Comparison of ENCODE assay signal across 25 mouse cellular contexts in the genomic region with DNA sequence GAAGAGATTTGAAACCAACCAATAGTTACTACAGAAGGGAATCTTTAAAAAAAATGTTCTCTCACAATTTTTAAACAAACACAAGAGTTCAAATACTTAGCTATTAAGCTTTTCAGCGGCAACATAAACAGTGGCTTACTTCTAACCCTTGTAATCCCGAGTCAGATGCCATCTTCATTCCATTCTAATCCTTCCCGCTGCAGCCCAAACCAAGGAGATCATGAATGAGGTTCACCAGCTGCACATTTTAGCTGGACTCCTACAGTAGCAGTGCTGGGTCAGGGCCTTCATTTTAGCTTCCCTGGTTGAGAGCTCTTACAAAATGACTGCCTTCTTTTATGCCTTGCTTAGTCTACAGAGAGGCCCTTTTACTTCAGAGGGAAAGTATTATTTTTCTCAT.
"Had no signal": no experiment of that assay in that cellular context is flagged by ENCODE, and none has a peak within 500 bp of the region (broad histone marks: within the 10 kb centered on the region; RNA-seq: fewer than 3 reads in every experiment).

No protein-coding gene starts in this region.

- H3K4me1 ChIP-seq: heart, embryonic 13.5 days; heart, embryonic 15.5 days; intestine, embryonic 15.5 days; limb, embryonic 10.5 days; limb, embryonic 12.5 days had no signal

- DNase-seq: gastrocnemius, postnatal 14 days; gastrocnemius, postnatal 36 days; heart, adult 11 months; heart, adult 2 months; heart, postnatal 14 days; heart, postnatal 36 days; kidney, adult 18-20 months; kidney, adult 8-10 months; kidney, postnatal 10 days; kidney, postnatal 25 days; kidney, postnatal 4 days; liver had no signal

- ATAC-seq: hindbrain, embryonic 16.5 days; inflammation-experienced regulatory T-cells, adult 6 months; intestine, embryonic 15.5 days; intestine, postnatal 0 days had no signal

- H3K4me3 ChIP-seq: heart, adult 2 months; heart, embryonic 13.5 days; heart, embryonic 15.5 days; intestine, embryonic 15.5 days; layer of hippocampus, adult 2 months; left cerebral cortex, adult 2 months; limb, embryonic 10.5 days; limb, embryonic 12.5 days had no signal

- H3K36me3 ChIP-seq: heart, embryonic 13.5 days; heart, embryonic 15.5 days; intestine, embryonic 15.5 days; limb, embryonic 10.5 days; limb, embryonic 12.5 days had no signal

- H3K27ac ChIP-seq: heart, adult 2 months; heart, embryonic 13.5 days; heart, embryonic 15.5 days; hindbrain, embryonic 14.5 days; intestine, embryonic 15.5 days; layer of hippocampus, adult 2 months; left cerebral cortex, adult 2 months; limb, embryonic 10.5 days; limb, embryonic 12.5 days had no signal

- H3K9ac ChIP-seq: heart, embryonic 13.5 days; heart, embryonic 15.5 days; hindbrain, embryonic 14.5 days; intestine, embryonic 15.5 days; limb, embryonic 12.5 days had no signal

- H3K9me3 ChIP-seq: heart, embryonic 13.5 days; heart, embryonic 15.5 days; intestine, embryonic 15.5 days; limb, embryonic 10.5 days; limb, embryonic 12.5 days had no signal

- H3K27me3 ChIP-seq: heart, embryonic 13.5 days; heart, embryonic 15.5 days; intestine, embryonic 15.5 days; limb, embryonic 12.5 days had no signal

- H3K4me2 ChIP-seq: heart, embryonic 11.5 days; heart, embryonic 13.5 days; heart, embryonic 15.5 days; hindbrain, embryonic 14.5 days; intestine, embryonic 15.5 days; limb, embryonic 12.5 days; liver, embryonic 11.5 days had no signal
